In the genomic region with DNA sequence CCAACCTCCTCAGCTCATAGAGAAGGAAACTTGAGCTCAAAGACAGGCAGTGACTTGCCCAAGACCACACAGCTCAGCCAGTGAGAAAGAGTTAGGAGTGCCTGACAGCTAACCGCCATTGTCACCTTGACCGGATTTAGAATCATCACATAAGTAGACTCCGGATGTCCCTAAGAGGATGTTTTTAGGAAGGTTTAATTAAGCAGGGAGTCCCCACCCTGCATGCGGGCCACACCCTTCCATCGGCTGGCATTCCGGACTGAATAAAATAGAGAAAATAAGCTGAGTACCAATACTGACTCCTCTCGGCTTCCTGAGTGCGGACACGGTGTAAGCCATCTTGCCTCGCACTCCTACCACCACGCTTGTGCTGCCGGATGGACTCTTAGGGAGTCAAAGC, we compare ENCODE assay signal across 29 mouse cellular contexts. TPM values are rescaled to one million over a fixed set of nuclear protein-coding genes. Genes with fewer than 3 reads are reported as not detected.
"Had no signal": no experiment of that assay in that cellular context is flagged by ENCODE, and none has a peak within 500 bp of the region (broad histone marks: within the 10 kb centered on the region; RNA-seq: fewer than 3 reads in every experiment).

No protein-coding gene starts in this region.

- H3K4me1 ChIP-seq: intestine, embryonic 15.5 days; liver, embryonic 13.5 days; liver, embryonic 15.5 days had no signal

- H3K36me3 ChIP-seq: heart, embryonic 10.5 days; heart, embryonic 12.5 days; hindbrain, embryonic 10.5 days; hindbrain, embryonic 12.5 days; intestine, embryonic 15.5 days; kidney, embryonic 15.5 days; limb, embryonic 10.5 days; limb, embryonic 12.5 days; liver, embryonic 13.5 days; liver, embryonic 15.5 days had no signal

- H3K27me3 ChIP-seq: intestine, embryonic 15.5 days had no signal

- DNase-seq: gastrocnemius, adult 2 months; gastrocnemius, postnatal 10 days; gastrocnemius, postnatal 25 days; heart, adult 18-20 months; heart, postnatal 10 days; heart, postnatal 4 days; kidney, adult 2 months; kidney, adult 9 months; kidney, postnatal 14 days; kidney, postnatal 4 days; liver; liver, embryonic 13.5 days had no signal

- H3K4me3 ChIP-seq: gastrocnemius, adult 2 months; heart, embryonic 10.5 days; heart, embryonic 12.5 days; hindbrain, embryonic 10.5 days; hindbrain, embryonic 12.5 days; intestine, embryonic 15.5 days; kidney, embryonic 15.5 days; layer of hippocampus, adult 2 months; left cerebral cortex, adult 2 months; limb, embryonic 10.5 days; limb, embryonic 12.5 days; liver, embryonic 13.5 days; liver, embryonic 15.5 days had no signal

- H3K9me3 ChIP-seq: heart, embryonic 10.5 days; heart, embryonic 12.5 days; hindbrain, embryonic 10.5 days; hindbrain, embryonic 12.5 days; intestine, embryonic 15.5 days; kidney, embryonic 15.5 days; limb, embryonic 10.5 days; limb, embryonic 12.5 days; liver, embryonic 13.5 days; liver, embryonic 15.5 days had no signal

- H3K27ac ChIP-seq: gastrocnemius, adult 2 months; heart, embryonic 10.5 days; hindbrain, embryonic 10.5 days; hindbrain, embryonic 12.5 days; hindbrain, embryonic 14.5 days; intestine, embryonic 15.5 days; kidney, embryonic 15.5 days; kidney, postnatal 0 days; layer of hippocampus, adult 2 months; left cerebral cortex, adult 2 months; limb, embryonic 10.5 days; limb, embryonic 12.5 days; liver, embryonic 13.5 days; liver, embryonic 15.5 days had no signal

RNA-seq across cellular contexts. Expression of a gene that starts 34.2 kb away (rescaled TPM):
- polyA plus RNA-seq: heart, embryonic 10.5 days; heart, embryonic 12.5 days; heart, embryonic 16.5 days; inflammation-experienced regulatory T-cells, adult 6 months; intestine, embryonic 15.5 days; kidney, adult 2 months; kidney, embryonic 15.5 days; kidney, postnatal 0 days; limb, embryonic 10.5 days; limb, embryonic 12.5 days; limb, embryonic 14.5 days; liver, embryonic 11.5 days; liver, embryonic 13.5 days; liver, embryonic 15.5 days had no signal
